Mouse (Mus musculus) frontal cortex, postnatal 14 days (tissue): Measurements from ENCODE around the gene Cog6.

Experiments used
- DNase-seq, 2 experiments: peaks; one replicate each; pipeline ENCODE4 v3.0.0; 2022; ENCODE audit warnings: low spot score in 2 of 2

The Cog6 gene

DNA sequence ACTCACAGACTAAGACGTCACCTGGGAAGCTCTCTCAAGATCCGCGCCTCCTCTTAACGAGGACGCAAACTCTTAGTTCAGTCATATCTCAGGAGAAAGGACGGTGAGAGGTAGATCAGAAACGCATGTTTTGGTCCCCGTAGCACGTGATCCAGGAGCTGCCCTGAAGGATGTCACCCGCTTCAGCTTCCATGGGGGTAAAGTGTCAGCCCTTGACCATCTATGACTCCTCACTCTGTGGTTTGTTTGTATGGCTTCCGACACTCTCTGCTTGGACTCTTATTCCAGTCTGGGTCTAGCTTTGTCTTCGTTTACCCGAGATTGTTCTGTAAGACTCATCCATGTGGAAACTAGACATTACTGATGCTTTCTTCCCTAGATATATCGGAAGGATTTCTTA, 54.6 kb downstream of the Cog6 start:
- no peak for DNase-seq

DNA sequence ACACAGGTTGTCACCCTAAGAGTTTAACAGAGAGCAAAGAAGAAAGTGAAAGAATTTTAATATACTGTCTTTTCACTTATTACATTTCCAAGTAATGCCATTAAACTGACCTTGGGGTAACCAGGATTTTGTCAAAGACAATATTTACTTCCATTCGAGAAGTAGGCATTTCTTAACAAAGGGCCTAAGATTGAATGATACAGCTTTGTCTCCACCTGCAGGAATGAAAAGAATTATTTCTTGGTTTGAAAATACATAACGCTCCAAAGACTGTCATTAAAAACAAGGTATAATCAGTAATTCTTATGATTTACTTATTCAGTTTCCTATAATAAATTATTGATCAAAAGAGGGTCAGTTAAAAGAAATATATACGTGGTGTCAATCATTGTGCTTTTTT, 55.4 kb downstream of the Cog6 start:
- no peak for DNase-seq

DNA sequence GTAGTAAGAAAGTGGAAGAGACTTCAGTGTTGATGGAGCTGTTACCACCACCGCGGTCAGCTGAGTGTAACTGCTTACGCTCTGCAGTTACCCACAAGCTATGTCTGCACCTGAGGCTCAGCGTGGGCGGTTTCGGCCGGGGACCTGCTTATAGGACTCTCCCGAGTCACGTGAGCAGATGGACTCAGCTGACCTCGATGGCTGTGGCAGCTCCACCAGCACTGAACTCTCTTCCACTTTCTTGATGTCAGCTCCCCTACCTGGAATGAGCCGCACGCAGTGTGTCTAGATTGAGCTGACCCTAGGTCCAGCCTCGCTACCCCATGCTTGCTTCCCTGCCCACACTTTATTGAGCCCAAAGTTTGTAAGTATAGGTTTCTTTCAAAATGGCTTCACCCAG, 56.1 kb downstream of the Cog6 start:
- DNase-seq = no peak

DNA sequence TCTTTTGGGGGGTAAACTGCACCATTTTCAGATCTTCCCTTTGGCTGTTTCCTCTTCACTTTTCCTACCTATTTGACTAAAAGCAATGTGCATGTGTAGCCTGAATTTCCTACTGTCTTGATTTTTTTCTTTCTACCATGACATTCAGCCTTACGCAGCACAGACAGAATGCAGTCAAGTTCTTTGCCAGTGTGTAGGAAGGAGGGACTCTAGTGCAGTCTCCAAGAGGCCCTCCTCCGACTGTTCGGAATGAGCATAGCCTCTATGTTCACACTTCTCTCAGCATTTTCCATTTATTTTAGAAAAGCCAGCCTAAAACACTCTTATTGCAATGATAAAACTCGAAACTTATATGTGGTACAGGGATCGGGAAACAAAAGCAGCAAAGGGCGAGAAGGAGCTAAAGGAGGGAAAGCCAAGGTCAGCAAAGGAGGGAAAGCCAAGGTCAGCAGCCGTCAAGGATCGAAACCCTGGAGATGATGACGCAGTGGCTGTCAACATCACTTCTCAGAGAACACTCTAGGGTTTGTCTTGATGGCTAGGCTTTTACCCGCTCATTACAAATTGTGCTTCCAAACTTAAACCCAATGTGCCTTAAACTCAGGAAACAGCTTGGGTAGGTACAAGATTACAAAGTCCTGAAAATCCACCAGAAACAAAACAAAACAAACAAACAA, 58.5 kb downstream of the Cog6 start:
- DNase-seq = no peak

GRCm38 (mm10) chr3:52957861-52958260, 59.2 kb downstream of the Cog6 start:
- no peak for DNase-seq

GRCm38 (mm10) chr3:52956236-52956635, 60.8 kb downstream of the Cog6 start:
- no peak for DNase-seq

- DNase-seq = no peak
Observed at GRCm38 (mm10) chr3:52955481-52956019, 61.5 kb downstream of the Cog6 start.

GRCm38 (mm10) chr3:52954656-52955055, 62.4 kb downstream of the Cog6 start:
- no peak for DNase-seq

- no peak for DNase-seq
Observed at GRCm38 (mm10) chr3:52953831-52954230, 63.2 kb downstream of the Cog6 start.

DNA sequence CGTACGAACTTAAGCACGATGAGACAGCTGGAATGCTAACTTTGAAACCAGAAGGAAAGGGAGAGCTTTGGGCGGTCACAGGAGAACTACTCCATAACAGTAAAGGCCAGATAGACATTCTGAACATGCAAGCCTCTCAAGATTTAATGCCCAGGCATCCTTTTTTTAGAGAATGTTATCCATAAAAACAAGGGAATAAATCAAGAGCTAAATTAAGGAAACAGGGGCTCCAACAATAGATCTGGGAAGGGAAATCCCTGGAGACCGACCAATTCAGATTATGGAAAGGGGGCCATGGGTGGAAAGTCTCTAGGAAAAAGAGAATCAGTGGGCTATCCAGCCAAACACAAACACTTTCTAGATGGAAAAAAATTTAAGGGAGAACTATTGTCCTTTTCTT, 68.2 kb downstream of the Cog6 start:
- DNase-seq = no peak

DNA sequence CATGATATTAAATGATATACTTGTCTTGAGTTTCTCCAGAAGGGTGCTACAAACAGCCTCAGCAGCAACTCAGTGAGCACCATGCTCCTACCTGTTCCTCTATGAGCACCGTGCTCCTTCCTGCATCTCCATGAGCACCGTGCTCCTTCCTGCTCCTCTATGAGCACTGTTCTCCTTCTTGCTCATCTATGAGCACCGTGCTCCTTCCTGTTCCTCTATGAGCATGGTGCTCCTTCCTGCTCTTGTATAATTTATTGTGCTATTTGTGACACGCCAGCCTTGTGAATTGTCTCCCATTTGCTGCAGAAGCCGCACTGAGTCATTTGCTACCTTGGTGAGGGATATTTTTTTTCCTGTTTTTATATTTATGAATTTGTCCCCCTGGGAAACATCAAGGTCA, 69.6 kb downstream of the Cog6 start:
- no peak for DNase-seq

- no peak for DNase-seq
Observed at GRCm38 (mm10) chr3:52940832-52941468, 76.1 kb downstream of the Cog6 start.

DNA sequence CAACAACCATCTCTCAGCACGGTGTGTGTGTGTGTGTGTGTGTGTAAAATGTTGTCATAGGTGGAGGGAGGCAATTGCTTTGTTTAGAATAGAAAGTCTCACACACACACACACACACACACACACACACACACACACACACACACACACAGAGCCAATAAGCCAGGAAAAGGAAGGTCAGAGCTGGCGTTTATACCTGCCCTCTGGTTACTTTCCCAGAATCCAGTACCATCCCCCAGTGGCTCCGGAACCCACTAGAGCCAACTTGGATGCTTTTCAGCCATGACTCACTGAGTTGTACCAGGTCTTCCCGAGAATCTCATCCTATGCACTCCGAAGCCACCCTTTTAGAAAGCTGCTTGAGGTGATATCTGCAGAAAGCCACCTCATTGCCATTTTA, 78.6 kb downstream of the Cog6 start:
- no peak for DNase-seq

- DNase-seq = no peak
Observed at GRCm38 (mm10) chr3:52937739-52938306, 79.2 kb downstream of the Cog6 start.

DNA sequence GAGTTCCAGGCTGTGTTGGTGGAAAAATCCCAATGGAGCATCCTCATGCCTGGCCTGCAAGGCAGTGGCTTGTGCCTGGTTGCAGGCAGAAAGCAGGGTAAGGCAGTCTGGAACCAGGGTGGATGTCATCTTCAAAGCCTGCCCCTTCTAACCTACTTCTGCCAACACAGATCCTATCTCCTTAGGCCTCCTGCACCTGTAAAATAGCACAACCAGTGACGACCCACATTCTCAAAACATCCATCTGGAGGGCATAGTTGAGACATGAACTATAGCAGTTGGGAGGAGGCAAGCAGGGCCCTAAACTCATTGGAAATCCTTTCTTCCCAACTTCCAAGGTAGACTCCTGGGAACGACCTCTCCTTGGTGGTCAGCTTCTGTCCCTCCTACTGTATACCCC, 85.1 kb downstream of the Cog6 start:
- no peak for DNase-seq
